Mouse (Mus musculus) urinary bladder, postnatal 4 days (tissue): ENCODE data around the gene Crisp2.
"Not testable (repeated sequence)": the region's sequence is repeated elsewhere in the genome, so short reads cannot be mapped to it uniquely, and the experiment has no call there.

Experiments
- DNase-seq, 2 experiments: peaks; one replicate each; pipeline ENCODE4 v3.0.0; 2021 to 2022; ENCODE audit warnings: low spot score in 2 of 2

The Crisp2 gene

DNA sequence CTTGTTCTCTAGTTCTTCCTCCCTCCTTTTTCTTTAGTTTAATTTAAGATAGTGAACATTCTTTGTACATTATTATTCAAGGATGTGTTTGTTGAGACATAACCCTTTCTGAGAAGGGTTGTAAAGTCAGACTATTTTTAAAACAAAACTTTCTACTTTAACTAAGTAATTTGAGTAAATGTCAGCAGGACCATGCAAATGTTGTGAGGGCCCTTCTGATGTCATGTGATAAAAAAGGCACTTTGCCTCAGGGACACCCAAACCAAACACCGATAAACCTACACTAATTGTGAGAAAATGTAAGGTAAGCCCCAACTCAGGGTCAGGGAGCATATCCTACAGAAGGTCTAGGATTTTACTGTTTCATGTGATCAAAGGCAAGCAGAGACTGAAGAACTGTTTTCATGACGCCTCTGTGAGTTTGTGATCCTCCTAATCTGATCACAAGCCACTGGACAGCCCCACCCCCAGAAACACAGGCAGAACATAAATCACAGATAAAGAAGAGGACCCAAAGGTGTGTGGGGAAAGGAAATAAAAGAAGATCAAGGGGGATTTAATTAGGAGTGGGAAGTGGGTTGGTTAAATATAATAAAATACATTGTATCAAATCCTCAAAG, at the start of gene Crisp2:
TSS of gene Crisp2 (minus strand) at position 51 of the 620 bp plus-strand sequence.
- no peak for DNase-seq

DNA sequence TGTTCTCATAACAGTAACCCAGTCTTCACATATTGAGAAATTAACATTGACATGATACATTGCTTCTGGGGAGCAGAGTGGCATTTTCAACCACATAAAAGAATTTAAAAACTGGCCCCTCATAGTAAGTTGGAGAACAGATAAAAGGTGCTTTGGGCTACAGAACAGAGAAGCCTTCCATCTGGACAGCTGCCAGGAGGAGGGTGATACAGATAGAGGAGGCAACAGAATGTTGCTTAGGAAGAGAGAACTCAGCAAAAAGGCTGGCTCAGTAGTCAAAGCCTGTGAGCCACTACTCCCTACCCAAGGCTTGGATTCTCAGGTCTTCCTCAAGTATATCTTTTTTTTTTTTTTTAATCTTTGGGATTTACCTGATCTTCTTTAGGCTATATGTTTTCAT, 48.3 kb upstream of the Crisp2 start:
- no peak for DNase-seq

DNA sequence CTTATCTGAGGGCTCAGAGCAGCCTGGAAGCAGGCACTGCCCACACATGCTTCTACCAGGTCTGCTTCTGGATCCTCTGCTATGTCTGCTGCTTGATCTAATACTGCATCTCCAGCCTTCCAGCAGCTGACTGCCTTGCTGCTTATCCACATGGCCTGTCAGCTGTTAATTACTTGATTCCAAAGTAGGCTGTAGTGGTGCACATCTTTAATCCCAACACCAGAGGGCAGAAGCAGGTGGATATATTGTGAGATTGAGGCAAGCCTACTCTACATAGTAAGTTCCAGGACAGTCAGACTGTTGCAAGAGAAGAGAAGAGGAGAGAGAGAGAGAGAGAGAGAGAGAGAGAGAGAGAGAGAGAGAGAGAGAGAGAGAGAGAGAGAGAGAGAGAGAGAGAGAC, 30.5 kb upstream of the Crisp2 start:
- no peak for DNase-seq

DNA sequence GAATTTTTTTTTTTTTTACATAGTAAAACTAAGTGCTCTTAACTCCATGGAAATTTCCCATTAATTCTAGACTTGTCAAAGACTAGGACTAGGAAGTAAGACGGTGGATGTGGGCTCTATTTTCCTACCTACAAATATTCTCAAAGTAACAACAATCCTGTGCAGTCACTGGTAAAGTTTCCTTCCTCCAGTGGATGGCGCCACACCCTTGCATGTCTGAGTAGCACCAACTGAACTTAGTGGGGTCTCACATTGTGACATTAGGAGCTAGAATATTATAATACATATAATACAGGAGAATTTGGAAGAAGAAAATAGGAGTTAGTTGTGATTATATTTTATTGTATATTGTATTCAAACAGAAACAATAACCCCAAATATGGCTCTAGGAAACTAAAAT, 25.1 kb upstream of the Crisp2 start:
- no peak for DNase-seq

DNA sequence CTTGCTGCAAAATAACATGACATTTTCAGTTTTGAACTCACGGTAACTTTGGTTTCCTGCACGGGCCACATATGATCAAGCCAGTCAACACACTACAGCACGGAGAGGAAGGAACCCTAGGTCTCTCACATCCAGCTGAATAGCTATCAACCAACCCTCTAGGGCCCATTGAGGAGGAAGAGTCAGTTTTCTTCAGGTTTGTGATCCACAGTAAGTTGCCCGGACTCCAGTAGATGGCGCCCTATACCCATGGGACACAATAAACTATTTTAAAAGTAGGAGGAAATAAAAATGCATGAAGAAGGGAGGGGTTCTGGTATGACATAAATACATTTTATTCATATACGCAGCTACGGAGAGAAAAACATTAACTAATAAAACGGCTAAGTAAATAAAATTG, 17.7 kb upstream of the Crisp2 start:
- no peak for DNase-seq

DNA sequence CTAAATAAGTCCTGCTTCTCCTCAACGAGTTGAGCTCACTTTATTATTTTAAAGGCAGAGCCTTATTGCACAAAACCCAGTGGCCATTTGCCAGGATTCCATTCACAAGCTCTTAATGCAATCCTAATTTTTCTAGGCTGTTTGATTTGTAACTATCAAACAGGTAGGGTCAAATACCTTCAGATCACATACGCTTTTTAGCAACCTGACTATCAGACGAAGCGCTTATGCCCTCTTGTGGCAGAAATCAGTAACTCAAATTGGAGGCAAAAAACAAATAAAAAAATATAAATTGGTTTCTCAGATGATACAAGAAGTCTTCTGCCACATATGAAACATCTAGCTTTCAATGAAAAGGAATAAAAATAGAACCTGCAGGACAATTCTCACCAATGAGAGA, 17.0 kb upstream of the Crisp2 start:
- DNase-seq = no peak

DNA sequence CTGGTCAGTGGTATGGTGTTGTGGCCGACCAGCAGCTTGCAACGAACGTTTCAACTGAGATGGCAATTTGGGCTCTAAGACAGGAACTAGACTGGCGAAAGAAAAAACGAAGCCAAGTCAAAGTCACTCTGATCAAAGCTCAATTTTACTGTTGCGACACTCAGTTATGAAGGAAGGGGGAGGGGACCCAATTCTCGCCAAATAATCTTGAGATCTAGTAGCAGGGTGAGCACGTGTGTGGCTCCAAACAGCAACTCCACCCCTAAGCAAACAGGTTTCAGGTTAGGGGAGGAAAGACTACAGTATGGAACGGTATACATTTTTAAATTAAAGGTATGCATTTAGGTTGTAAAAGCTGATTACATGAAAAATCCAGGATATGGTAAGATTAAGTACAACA, 14.7 kb upstream of the Crisp2 start:
- no peak for DNase-seq

DNA sequence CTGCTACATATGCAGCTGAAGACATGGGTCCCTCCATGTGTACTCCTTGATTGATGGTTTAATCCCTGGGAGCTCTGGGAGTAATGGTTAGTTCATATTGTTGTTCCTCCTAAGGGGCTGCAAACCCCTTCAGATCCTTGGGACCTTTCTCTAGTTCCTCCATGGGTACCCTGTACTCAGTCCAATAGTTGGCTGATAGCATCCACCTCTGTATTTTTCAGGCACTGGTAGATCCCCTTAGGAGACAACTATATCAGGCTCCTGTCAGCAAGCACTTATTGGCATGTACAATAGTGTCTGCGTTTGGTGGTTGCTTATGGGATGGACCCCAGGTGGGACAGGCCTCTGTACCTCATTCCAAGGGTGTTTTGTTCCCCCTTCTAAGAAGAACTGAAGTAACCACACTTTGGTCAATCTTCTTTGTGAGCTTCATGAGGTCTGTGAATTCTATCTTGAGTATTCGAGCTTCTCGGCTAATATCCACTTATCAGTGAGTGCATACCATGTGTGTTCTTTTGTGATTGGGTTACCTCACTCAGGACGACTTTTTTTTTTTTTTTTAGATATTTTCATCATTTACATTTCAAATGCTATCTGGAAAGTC, 10.6 kb upstream of the Crisp2 start:
- DNase-seq = no peak

DNA sequence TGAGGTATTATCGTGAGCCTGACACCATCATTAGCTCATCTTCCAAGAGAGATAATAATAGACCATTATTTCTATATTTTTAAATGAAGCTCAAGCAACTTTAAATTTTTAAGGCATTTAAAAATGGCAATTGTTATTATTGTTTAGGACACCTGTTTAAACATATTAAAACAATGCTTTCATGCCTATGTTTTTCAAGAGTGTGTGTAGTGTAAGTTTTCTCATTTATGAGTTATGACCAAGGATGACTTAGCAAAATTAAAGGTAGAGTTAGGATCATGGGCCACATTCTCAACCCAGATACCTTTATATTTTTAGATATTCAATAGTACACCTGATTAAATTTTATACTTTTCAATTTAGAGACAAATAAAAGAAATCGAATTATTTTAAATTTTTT, 5.5 kb upstream of the Crisp2 start:
- no peak for DNase-seq

DNA sequence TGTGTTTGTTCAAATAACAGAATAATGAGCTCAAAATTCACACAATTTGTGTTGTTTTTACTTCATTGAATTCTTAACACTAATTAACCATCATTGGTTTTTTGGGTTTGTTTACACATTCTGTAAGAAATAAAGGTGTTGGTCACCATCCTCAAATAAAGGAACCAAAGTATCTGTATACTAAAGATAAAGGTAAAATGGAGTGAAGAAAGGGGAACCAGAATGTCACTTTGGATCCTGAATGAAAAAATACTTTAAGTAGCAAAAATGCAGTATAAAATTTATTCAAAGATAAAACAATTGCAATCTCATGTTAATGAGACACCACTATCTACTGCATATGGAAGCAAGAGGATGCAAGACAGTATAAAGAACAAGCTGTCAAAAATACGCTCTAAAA, 4.8 kb upstream of the Crisp2 start:
- no peak for DNase-seq

DNA sequence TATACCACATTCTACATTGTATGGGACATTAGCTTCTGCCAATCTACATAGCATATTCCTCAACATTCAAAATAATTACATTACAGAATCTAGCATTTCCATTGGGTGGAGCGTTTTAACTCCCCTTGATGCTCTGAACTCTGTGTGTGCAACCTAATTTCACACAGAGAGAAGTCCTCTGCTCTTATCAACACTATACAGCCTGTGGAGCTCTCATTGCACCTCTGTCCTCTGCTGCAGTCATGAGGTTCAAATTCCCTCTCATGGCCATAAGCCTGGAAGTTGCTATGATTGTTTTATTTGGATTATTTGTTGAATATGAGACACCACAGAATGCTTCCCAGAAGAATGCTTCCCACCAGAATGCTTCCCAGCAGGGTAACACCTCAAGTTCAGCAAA, 4.1 kb upstream of the Crisp2 start, which contains the start of gene Rhag:
TSS of gene Rhag (plus strand) at position 193 of the 400 bp plus-strand sequence.
- DNase-seq = no peak

DNA sequence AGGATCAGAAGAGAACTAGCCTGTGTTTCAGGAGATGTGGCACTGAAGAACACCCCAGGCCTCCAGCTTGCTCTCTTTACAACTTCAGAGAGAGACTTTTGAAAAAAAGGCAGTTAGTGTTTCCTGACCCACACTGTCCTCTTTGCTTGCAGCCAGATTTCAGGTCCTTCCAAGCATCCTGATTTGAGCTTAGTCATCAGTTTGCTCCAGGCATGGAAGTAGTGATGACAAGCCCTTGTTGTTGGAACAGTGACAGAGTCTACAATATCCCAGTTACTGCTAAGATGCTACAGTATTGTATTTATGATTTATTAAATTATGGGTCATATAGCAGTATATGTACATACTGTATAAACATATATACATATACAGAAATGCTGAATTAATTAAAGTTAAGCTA, 1.3 kb upstream of the Crisp2 start:
- no peak for DNase-seq

DNA sequence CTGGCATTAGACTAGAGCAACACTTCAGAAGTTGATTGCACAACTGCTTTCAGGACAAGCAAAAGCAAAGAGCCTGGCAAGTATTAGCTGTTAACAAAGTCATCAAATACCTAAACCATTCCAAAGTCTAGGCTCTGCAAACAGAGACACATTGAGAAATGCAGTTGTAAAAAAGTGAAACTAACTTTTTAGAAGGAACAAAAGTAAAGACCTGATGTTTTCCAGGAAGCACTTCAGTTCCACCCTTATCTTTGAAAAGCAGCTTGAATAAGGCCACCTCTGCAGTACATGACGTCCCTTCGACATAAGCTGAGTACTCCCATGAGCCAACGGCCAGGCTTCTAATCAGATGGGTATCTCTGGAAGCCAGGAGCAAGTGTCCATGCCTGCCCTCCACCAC, 253 bp downstream of the Crisp2 start:
- no peak for DNase-seq

DNA sequence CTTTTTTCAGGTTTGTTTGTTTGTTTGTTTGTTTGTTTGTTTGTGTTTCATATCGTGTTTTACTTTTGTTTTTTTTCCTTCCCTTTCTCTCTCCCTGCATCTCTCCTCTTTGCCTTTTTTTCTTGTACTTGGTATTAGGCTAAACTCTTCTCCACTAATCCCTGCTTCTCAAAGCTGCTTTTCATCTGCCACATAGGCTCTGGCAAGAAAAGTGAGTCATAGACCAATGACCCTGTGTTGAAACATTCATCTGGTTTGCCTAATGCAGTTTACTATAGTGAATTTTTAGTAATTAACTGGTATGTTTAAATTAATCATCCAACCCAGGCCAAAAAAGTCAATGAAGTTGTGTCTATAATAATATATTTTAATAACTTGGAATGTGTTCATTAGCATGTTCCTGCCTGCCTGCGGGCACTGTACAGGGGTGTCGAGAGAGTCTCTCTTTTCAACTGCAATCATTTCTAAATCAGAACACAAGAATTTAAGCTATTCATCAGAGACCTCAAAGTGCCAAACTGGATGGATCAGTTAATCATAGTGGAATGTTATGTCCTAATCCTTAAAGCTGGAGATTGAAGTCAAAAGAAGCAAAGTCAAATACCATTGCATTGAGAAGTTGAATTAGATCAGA, 4.0 kb downstream of the Crisp2 start:
- DNase-seq = no peak

DNA sequence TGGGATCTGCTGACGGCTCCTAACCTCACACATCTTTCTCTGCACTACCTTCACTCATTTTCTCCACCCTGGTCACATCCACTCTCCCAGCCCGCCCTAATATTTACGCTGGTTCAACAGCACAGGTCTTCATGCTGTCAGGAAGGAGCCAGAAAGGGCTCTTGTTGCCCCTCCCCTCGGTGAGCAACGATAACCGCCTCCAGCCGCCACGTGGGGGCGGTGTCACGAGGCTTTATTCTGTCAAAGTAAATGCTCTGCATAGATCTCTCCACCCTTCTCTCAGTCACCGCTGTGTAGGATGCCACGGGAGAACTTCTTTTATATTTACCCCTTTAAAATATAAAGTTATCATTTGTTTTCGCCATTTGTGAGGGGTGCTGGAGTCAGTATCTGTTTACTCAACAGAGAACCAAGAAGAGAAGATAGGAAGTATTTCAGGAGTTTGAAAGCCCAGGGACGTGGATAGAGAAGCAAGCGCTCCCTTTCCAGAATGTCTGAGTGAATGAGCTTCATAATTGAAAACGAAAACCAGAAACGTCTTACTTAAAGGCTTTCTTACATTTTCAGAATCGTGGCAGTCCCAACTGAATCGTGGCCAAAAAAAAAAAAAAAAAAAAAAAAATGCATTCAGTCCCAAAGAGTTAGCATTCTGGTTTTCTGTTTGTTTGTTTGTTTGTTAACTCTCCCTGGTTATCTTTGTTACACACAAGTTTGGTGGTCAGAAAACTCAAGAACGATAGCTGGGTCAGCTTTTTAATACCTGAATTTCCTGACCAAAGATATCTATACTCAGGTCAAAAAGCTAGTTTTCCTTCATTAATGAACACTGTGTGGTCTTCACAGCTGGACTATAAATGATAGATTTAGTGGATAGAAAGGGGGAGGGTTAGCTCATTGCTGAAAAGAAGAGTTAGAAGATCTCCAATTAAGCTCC, 12.6 kb downstream of the Crisp2 start:
- DNase-seq = no peak

DNA sequence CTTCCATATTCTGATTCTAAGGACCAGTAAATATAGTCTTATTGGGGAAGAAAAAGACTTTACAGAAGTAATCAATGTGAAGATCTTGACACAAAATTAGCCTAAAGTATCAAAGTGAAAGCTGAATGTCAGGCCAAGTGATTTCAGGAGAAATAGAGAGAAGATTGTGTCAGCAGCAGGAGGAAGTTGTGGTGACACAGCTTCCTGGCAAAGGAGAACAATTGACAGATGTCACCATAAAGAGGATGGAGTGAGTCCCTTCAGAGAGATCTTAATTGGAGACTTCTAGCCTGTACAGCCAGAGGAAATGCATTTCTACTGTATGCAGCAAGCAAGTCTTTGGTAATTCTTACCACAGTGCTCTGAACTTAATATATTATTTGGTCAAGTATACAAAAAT, 16.9 kb downstream of the Crisp2 start:
- no peak for DNase-seq

DNA sequence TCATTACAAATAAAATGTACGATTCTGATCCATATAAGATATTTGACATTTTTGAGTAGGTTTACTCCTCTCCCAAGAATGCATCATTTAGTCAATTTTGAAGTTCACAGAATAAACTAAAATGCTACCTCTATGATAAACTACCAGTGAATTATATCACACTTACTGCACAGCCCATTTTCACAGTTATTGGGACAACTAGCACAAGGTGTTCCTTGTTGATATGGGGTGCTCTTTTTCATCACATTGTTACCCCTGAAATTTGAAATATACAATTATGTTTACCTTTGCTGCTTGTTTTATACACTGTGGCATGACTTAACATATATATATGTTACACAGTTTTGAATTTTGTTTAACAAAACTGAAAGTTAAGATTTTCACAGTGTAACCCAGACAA, 39.7 kb downstream of the Crisp2 start:
- no peak for DNase-seq

DNA sequence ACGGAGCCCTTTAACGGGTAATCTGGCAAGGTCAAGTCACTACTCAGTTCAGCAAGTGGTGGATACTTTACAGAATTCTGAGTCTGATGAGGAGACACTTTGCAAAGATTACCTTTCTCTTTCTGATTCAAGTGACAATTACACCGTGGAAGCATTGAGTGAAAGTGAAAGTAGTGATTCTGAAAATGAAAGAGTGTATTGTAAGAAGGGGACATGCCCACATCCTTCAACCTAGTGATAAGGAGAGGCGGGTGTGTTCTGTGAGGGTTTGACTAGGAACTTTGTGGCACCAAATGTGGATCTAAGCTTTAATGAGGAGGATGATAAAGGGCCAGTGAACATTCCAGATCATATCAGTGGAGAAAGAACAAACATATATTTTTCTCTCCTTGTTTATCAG, 43.1 kb downstream of the Crisp2 start:
- DNase-seq = no peak

DNA sequence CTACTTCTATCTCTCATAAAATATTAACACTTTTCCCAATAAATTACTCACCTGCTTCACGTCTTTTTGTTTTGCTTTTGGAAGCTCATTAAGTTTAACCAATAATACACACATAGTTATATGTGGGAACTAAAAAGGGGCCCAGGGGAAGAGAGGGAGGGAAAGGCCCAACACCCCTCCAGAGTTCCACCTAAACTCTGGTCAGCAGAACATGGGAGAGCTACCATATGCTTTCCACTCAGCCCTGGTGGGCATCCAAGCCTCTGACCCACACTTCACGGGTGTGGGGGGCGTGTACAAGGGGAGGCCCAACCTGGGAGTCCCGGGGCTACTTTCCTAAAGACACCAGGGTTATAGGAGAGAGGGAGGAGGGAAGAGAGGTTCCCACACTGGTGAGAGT, 75.1 kb downstream of the Crisp2 start:
- DNase-seq = no peak

DNA sequence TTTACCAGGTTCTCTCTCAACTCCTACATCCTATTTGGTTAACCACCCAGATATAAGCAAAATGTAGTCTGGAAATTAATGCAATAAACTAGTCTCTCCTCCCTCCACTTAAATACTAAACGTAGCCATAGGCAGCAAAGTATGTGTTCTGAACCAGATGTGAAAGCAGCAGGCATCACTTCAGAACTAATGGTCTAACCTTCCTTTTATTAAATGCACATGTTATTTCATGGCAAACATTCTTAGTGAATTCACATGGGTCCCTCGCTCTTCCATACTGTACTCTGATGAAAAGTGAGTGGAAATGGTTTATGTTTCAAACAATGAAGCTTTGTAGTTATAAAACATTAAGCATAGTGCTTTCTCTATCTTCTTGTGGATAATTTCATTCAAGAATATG, 75.5 kb downstream of the Crisp2 start:
- no peak for DNase-seq

DNA sequence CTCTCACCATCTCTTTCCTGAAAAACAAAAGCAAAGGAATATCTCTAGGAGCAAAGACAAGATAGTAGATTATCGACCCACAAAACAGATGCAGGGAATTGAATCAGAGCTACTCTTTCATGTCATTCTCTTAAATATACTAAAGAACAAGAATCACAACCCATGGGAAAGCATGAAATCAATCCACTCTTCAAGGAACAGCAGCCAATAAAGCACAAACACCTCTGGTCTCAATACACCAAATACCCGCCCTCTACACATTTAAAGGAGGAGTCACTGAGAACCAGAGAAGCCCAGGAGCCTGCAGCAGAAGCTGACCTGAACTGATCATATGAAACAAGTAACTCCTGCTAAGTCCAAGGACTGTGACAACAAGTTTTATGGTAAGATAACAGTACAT, 80.0 kb downstream of the Crisp2 start, which contains the start of gene Esp1:
TSS of gene Esp1 (plus strand) at position 301 of the 400 bp plus-strand sequence.
- no peak for DNase-seq

DNA sequence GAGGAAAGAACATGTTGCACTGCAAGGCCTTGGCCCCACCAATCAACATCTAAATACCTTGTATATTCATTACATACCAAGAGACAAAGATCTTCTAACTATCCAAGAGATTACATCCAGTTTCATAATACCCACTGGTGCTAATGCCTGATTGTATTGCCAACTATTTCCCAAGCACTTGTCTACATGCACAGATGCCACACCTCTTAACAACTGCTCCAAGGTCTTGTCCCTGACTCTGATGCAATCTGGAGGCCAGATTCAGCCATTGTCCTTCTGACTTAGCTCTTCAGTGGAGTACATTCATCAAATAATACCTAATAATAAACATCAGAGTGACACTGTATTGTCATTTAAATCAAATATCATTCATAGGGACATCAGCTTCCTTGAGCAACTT, 89.7 kb downstream of the Crisp2 start:
- DNase-seq = not testable (repeated sequence)
